In the genomic region with DNA sequence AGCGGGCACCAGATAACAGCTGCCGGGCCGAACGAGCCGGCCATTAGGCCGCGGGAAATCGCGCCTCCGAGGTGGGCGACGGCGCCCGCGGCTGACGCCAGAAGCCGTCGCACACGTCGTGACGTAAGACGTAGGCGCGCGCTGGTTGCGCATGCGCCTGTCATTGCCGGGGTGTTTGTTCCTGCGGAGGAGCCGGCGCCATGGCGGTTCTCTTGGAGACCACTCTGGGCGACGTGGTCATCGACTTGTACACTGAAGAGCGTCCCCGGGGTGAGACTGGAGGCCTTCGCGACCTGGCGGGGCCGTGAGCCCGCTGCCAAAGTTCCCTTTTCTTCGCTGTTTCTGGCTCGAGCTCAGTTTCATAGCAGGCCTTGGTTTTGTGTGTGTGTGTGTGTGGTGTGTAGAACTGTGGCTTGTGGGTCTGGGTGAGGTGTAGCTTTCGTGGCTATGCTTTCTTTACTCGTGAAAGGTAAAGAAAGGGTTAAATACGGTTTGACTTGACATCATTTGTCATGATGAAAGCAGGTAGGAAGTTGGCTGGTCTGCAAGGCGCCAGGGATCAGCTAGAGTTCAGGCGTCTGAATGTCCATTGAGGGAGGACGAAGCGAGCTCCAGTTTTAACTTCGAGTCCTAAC, we compare ENCODE assay signal across 8 mouse cellular contexts. TPM values are rescaled to one million over a fixed set of nuclear protein-coding genes. Genes with fewer than 3 reads are reported as not detected.
DNase-seq lines count a peak whose midpoint lies in the region; ATAC-seq and TF ChIP-seq lines count a peak whose summit lies in the region.

A gene (minus strand): TSS at position 74 of the 635 bp plus-strand sequence.
A gene (plus strand): TSS at position 141 of the 635 bp plus-strand sequence.

- H3K4me1 ChIP-seq in bone marrow, adult 2 months (ENCODE audit: control insufficient read depth, insufficient read depth, low read length) = peaks cover 2% of the 10 kb centered on the region; the same call in 1 of the 2 replicates
- peaks cover 13% of the 10 kb centered on the region for H3K4me1 ChIP-seq in embryonic facial prominence, embryonic 15.5 days
- peaks cover 9% of the 10 kb centered on the region for H3K4me1 ChIP-seq in heart, embryonic 10.5 days
- peaks cover 14% of the 10 kb centered on the region for H3K4me1 ChIP-seq in kidney, embryonic 15.5 days

- peak within 1 kb of the TSS; percentile 72 for H3K4me2 ChIP-seq in embryonic facial prominence, embryonic 15.5 days (replicated peaks)
- H3K4me2 ChIP-seq in kidney, embryonic 15.5 days = peak within 1 kb of the TSS; percentile 78

- no peaks in the 10 kb centered on the region for H3K9me3 ChIP-seq in embryonic facial prominence, embryonic 15.5 days (replicated peaks)
- no peaks in the 10 kb centered on the region for H3K9me3 ChIP-seq in heart, embryonic 10.5 days
- no peaks in the 10 kb centered on the region for H3K9me3 ChIP-seq in kidney, embryonic 15.5 days (replicated peaks)

- H3K4me3 ChIP-seq in bone marrow, adult 2 months (replicated peaks; ENCODE audit: control insufficient read depth, low read depth, low read length) = peak within 1 kb of the TSS; percentile 89
- H3K4me3 ChIP-seq in embryonic facial prominence, embryonic 15.5 days (replicated peaks) = peak within 1 kb of the TSS; percentile 90
- H3K4me3 ChIP-seq in heart, embryonic 10.5 days = peak within 1 kb of the TSS; percentile 79
- peak within 1 kb of the TSS; percentile 93 for H3K4me3 ChIP-seq in kidney, embryonic 15.5 days (replicated peaks)

- TF ChIP-seq POLR2A in bone marrow, adult 2 months (IDR thresholded peaks at IDR 0.05; ENCODE audit: borderline replicate concordance, control insufficient read depth, low read depth, low read length) = peak; percentile 92; the same call in 1 of the 2 replicates

- under 1% methylated on average over 52 of the region's 52 CpGs for WGBS in bone marrow, adult 2 months
- under 1% methylated on average over 52 of the region's 52 CpGs for WGBS in embryonic facial prominence, embryonic 15.5 days
- WGBS in heart, embryonic 10.5 days = under 1% methylated on average over 52 of the region's 52 CpGs
- under 1% methylated on average over 52 of the region's 52 CpGs for WGBS in kidney, embryonic 15.5 days

- DNase-seq in 416B (ENCODE audit: low read depth) (peak; percentile 90), liver (peak; percentile 91)
- peak; percentile 93 for DNase-seq in heart, embryonic 10.5 days (ENCODE audit: low spot score)
- peak; percentile 89 to 97 for DNase-seq in spleen, postnatal 4 days (ENCODE audit: low spot score in 2 of 2)

- TF ChIP-seq CTCF in bone marrow, adult 2 months (IDR thresholded peaks at IDR 0.05; ENCODE audit: control insufficient read depth, insufficient read depth, low read length) = no peak

- peak within 1 kb of the TSS; percentile 84 for H3K9ac ChIP-seq in embryonic facial prominence, embryonic 15.5 days
- H3K9ac ChIP-seq in kidney, embryonic 15.5 days = peak within 1 kb of the TSS; percentile 76

- peak; percentile 92 for ATAC-seq in embryonic facial prominence, embryonic 15.5 days (ENCODE audit: insufficient number of reproducible peaks, low FRiP score, low TSS enrichment, low read depth)
- peak; percentile 95 for ATAC-seq in kidney, embryonic 15.5 days (replicated peaks; ENCODE audit: low FRiP score)
- peak; percentile 91 for ATAC-seq in monocyte, adult 5-6 weeks (replicated peaks; ENCODE audit: insufficient number of reproducible peaks, low FRiP score, low TSS enrichment, poor library complexity, severe bottlenecking)

- peaks cover 29% of the 10 kb centered on the region for H3K36me3 ChIP-seq in embryonic facial prominence, embryonic 15.5 days
- peaks cover 39% of the 10 kb centered on the region for H3K36me3 ChIP-seq in heart, embryonic 10.5 days
- peaks cover 42% of the 10 kb centered on the region for H3K36me3 ChIP-seq in kidney, embryonic 15.5 days

- H3K27ac ChIP-seq in bone marrow, adult 2 months (ENCODE audit: control insufficient read depth, insufficient read depth, low read depth, low read length, poor library complexity) = peak within 1 kb of the TSS; percentile 57
- peak within 1 kb of the TSS; percentile 55; the same call in 1 of the 2 replicates for H3K27ac ChIP-seq in embryonic facial prominence, embryonic 15.5 days (replicated peaks)
- H3K27ac ChIP-seq in heart, embryonic 10.5 days = peak within 1 kb of the TSS; percentile 93
- peak within 1 kb of the TSS; percentile 70 for H3K27ac ChIP-seq in kidney, embryonic 15.5 days

- H3K27me3 ChIP-seq in embryonic facial prominence, embryonic 15.5 days = no peaks in the 10 kb centered on the region
- no peaks in the 10 kb centered on the region for H3K27me3 ChIP-seq in heart, embryonic 10.5 days (ENCODE audit: insufficient read depth, poor library complexity, severe bottlenecking)
- no peaks in the 10 kb centered on the region for H3K27me3 ChIP-seq in kidney, embryonic 15.5 days

RNA-seq across cellular contexts. Expression of the first gene that starts in this region (rescaled TPM):
- 14.3 and 36.3 TPM in 2 replicates for polyA plus RNA-seq in bone marrow, adult 2 months (2011; ENCODE audit: insufficient read depth, insufficient read length, low replicate concordance, missing spikeins)
- polyA plus RNA-seq in embryonic facial prominence, embryonic 15.5 days (2015; fragmentation: Nextera tagmentation; extraction: Ambion mirVana) = 86.8 and 87.3 TPM in 2 replicates
- 72.4 and 74.5 TPM in 2 replicates for polyA plus RNA-seq in heart, embryonic 10.5 days (2016; fragmentation: Nextera tagmentation; extraction: Ambion mirVana)
- 88.9 and 90.9 TPM in 2 replicates for polyA plus RNA-seq in kidney, embryonic 15.5 days (2015; fragmentation: Nextera tagmentation; extraction: Ambion mirVana)
- total RNA-seq in monocyte, adult 5-6 weeks (2017) = 91.1 to 104 TPM (median 95.7 TPM) in 3 replicates

RNA-seq across cellular contexts. Expression of the second gene that starts in this region (rescaled TPM):
- 21.1 and 44.7 TPM in 2 replicates for polyA plus RNA-seq in bone marrow, adult 2 months (2011; ENCODE audit: insufficient read depth, insufficient read length, low replicate concordance, missing spikeins)
- 36.7 and 37.5 TPM in 2 replicates for polyA plus RNA-seq in embryonic facial prominence, embryonic 15.5 days (2015; fragmentation: Nextera tagmentation; extraction: Ambion mirVana)
- 31.2 and 38.8 TPM in 2 replicates for polyA plus RNA-seq in heart, embryonic 10.5 days (2016; fragmentation: Nextera tagmentation; extraction: Ambion mirVana)
- polyA plus RNA-seq in kidney, embryonic 15.5 days (2015; fragmentation: Nextera tagmentation; extraction: Ambion mirVana) = 39.0 and 39.5 TPM in 2 replicates
- total RNA-seq in monocyte, adult 5-6 weeks (2017) = 146 to 157 TPM (median 154 TPM) in 3 replicates

Comparison
In these comparisons a context has a peak if more than half of its experiments do, and no peak if none do; other contexts are left out.
1. Peak in every context shown above with its lines: DNase-seq, ATAC-seq, H3K4me3 ChIP-seq and H3K27ac ChIP-seq.